Mouse (Mus musculus) brain, embryonic 14.5 days (tissue): ENCODE measurements around the gene Exoc3l4.

Source experiments
- CTCF ChIP-seq: fragments of 200-500 bp; IDR thresholded peaks from 2 replicates; pipeline ENCODE4 v1.5.1; 2012; ENCODE audit warnings: inconsistent platforms, mild to moderate bottlenecking, moderate library complexity, borderline replicate concordance; ENCODE audit not compliant: insufficient read depth, insufficient read length; ENCODE audit errors: extremely low read depth
- POLR2A ChIP-seq: fragments of 200-500 bp; IDR thresholded peaks from 2 replicates; pipeline ENCODE4 v1.6.1; 2012; ENCODE audit warnings: mild to moderate bottlenecking, inconsistent platforms, borderline replicate concordance; ENCODE audit not compliant: poor library complexity, insufficient read depth, insufficient read length, severe bottlenecking; ENCODE audit errors: extremely low read depth

- TF ChIP-seq CTCF (no peak), POLR2A (no peak)
These were observed 18.0 kb downstream of the Exoc3l4 start for GRCm38 (mm10) chr12:111434745-111435327.
